Mouse (Mus musculus) megakaryocyte-erythroid progenitor cell, adult 5 weeks (primary cell): ENCODE data around the gene Tmem50a. TPM values are rescaled to one million over a fixed set of nuclear protein-coding genes. Genes with fewer than 3 reads are reported as not detected.

Experiments
- polyA plus RNA-seq: library from polyadenylated mRNA; stranded (reverse); fragments of >175 nt; gene quantifications from 2 replicates; pipeline ENCODE4 v1.2.3, GENCODE M21; 2012

Tmem50a gene
- 12.8 and 16.2 TPM in 2 replicates for polyA plus RNA-seq

GRCm38 (mm10) chr4:134914864-134915209 is at the start of gene Tmem50a:
TSS of gene Tmem50a (minus strand) at chr4:134915024.

GRCm38 (mm10) chr4:134930684-134931481 is 16.1 kb upstream of the Tmem50a start, which contains the start of gene Syf2:
TSS of gene Syf2 (plus strand) at chr4:134930898.

GRCm38 (mm10) chr4:134923258-134924018 is 8.6 kb upstream of the Tmem50a start, which contains the start of gene Rsrp1:
TSS of gene Rsrp1 (plus strand) at chr4:134923592.

GRCm38 (mm10) chr4:134863937-134864729 is 50.7 kb downstream of the Tmem50a start, which contains the start of gene Rhd:
TSS of gene Rhd (plus strand) at chr4:134864536.

GRCm38 (mm10) chr4:134853259-134853636 is 61.6 kb downstream of the Tmem50a start, which contains the start of gene Maco1:
TSS of gene Maco1 (minus strand) at chr4:134853345.

Other genes with a start within 250 kb of the Tmem50a start
- 16.9 and 25.1 TPM in 2 replicates for gene Man1c1, start 210.7 kb downstream of the Tmem50a start, polyA plus RNA-seq
- 21.8 and 22.2 TPM in 2 replicates for gene Ldlrap1, start 147.0 kb downstream of the Tmem50a start, polyA plus RNA-seq
- gene Maco1, start 61.7 kb downstream of the Tmem50a start, polyA plus RNA-seq, result 12.0 and 19.4 TPM in 2 replicates
- 8.3 and 8.5 TPM in 2 replicates for gene Rhd, start 50.5 kb downstream of the Tmem50a start, polyA plus RNA-seq
- 294 and 324 TPM in 2 replicates for gene Rsrp1, start 8.6 kb upstream of the Tmem50a start, polyA plus RNA-seq
- 50.6 and 76.8 TPM in 2 replicates for gene Syf2, start 15.9 kb upstream of the Tmem50a start, polyA plus RNA-seq
- 342 and 401 TPM in 2 replicates for gene Runx3, start 205.6 kb upstream of the Tmem50a start, polyA plus RNA-seq